Mouse (Mus musculus): ENCODE data around the gene Dmbx1.

DNA sequence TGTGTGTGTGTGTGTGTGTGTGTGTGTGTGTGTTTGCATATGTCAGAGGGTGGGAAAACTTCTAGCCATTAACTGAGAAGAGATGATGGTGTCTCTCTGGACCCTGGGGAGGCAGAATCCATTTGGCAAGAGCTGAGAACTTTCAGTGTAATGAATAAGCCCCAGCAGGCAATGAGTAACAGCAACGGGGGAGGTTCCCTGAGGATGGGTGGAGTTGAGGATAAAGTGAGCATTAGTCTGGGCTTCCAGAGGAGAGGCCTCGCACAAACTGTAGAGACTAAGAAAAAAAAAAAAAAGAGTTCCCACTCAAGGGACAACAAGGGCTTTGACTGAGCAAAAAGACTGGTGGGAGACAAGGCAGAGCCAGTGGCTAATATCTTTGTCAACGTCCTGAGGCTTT, 45.4 kb downstream of the Dmbx1 start:
- no peak for TF ChIP-seq CTCF (IDR thresholded peaks at IDR 0.05; ENCODE audit: borderline replicate concordance, insufficient read depth, low read depth, low read length)
- TF ChIP-seq POLR2A (IDR thresholded peaks at IDR 0.05; ENCODE audit: borderline replicate concordance, insufficient read depth, low read length) = no peak

Data from cerebellum, adult 2 months (tissue).